Mouse (Mus musculus) limb, embryonic 15.5 days (tissue): ENCODE results near the gene Fam3c. TPM values are rescaled to one million over a fixed set of nuclear protein-coding genes. Genes with fewer than 3 reads are reported as not detected.

Source experiments
- ATAC-seq: fragments of 200-750 bp; cut with Nextera tagmentation; 2 replicates; pipeline ENCODE4 v1.8.0; 2017; ENCODE audit warnings: low read depth, moderate TSS enrichment; ENCODE audit not compliant: insufficient number of reproducible peaks, low FRiP score, low TSS enrichment
- H3K27ac ChIP-seq: fragments of 300-500 bp; sonication (generic); 2 replicates; pipeline ENCODE4 v1.5.1; 2015; ENCODE audit warnings: moderate library complexity, mild to moderate bottlenecking, inconsistent platforms
- H3K27me3 ChIP-seq: fragments of 300-500 bp; sonication (generic); 2 replicates; pipeline ENCODE4 v1.6.1; 2015; ENCODE audit warnings: inconsistent platforms
- H3K36me3 ChIP-seq: fragments of 300-500 bp; sonication (generic); 2 replicates; pipeline ENCODE4 v1.6.1; 2015; ENCODE audit warnings: inconsistent platforms
- H3K4me1 ChIP-seq: fragments of 300-500 bp; sonication (generic); 2 replicates; pipeline ENCODE4 v1.6.1; 2015; ENCODE audit warnings: inconsistent platforms
- H3K4me2 ChIP-seq: fragments of 300-500 bp; sonication (generic); 2 replicates; pipeline ENCODE4 v1.6.1; 2015; ENCODE audit warnings: mild to moderate bottlenecking, inconsistent platforms
- H3K4me3 ChIP-seq: fragments of 300-500 bp; sonication (generic); 2 replicates; pipeline ENCODE4 v1.5.1; 2015; ENCODE audit warnings: mild to moderate bottlenecking, inconsistent platforms
- H3K9ac ChIP-seq: fragments of 300-500 bp; sonication (generic); 2 replicates; pipeline ENCODE4 v1.6.1; 2015; ENCODE audit warnings: inconsistent platforms
- H3K9me3 ChIP-seq: fragments of 300-500 bp; sonication (generic); 2 replicates; pipeline ENCODE4 v1.6.1; 2016; ENCODE audit warnings: inconsistent platforms
- WGBS: fragments of 180-500 bp; shearing (Covaris S2); methylation state at CpG from one replicate; pipeline ENCODE4 v1.1.7; 2015; 5-methylcytosine and 5-hydroxymethylcytosine counted together
- polyA plus RNA-seq: library from polyadenylated mRNA; unstranded; fragments of >200 nt; fragmentation: Nextera tagmentation; extraction: Ambion mirVana; gene quantifications from 2 replicates; pipeline ENCODE4 v1.2.1, GENCODE M21; 2015

Gene Fam3c
- polyA plus RNA-seq, 1 experiment from 2014 or later: 64.3 TPM

DNA sequence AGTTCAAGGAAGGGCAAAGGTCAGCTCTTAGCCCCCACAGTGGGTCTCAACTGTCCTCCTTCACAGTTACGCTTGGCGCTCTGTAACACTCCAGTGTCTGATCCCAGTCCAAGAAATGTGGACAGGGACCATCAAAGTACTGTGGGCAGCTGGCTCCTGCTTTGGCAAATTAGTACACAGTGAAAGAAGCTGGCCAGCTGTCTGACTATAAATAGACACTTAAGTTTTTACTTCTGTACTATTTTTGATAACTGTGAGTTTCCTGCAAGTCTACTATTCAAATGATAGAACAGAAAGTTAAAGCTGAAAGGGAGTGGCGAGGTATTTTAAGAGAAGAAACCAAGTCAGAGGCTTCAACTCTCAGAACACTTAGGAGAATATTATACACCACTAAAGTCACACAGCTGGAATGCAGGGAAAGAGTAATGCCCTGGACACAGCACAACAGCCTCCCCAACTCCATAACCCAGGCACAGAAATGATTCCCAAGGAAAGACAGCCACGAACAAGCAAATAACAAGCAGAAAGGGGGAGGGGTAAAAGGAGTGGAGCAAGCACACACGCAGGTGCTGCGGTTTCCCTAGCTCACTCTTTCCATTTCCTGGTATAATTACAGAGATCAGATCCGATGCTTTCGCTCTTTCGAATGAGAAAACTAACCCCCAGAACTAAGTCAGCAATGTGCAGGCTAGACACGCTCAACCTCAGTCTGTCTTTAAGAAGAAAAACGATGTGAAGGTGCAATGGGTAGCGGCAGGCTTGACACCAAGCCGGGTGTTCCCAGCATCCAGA is 25.7 kb downstream of the Fam3c start:
- no peaks in the 10 kb centered on the region for H3K9me3 ChIP-seq
- no peak overlapping the region for H3K27ac ChIP-seq
- no peak overlapping the region for H3K9ac ChIP-seq
- whole genome bisulfite sequencing: 82% methylated on average over 13 of the region's 13 CpGs
- H3K4me1 ChIP-seq: no peaks in the 10 kb centered on the region
- H3K36me3 ChIP-seq: no peaks in the 10 kb centered on the region; the same call in 1 of the 2 replicates
- no peak for ATAC-seq
- no peaks in the 10 kb centered on the region for H3K27me3 ChIP-seq
- no peak overlapping the region for H3K4me3 ChIP-seq
- no peak overlapping the region for H3K4me2 ChIP-seq

DNA sequence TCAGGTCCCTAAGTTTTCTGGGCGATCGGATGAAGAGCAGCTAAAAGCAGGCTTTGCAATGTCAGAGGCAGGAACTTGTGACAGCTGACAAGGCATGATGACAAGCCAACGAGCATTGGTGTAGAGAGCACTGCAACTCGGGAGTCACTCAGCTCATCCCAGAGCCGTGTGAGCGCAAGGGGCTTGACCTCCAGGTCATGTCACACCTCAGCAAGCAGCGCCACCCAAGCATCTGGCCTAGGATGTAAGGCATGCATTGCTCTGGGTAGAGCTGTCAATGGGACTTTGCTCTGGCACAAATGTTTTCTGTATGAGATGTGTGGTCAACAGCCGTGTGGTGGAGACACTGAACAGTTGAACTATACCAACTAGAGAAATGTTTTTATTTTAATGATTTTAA is 28.1 kb downstream of the Fam3c start:
- WGBS: 77% methylated on average over 8 of the region's 8 CpGs
- H3K9me3 ChIP-seq: no peaks in the 10 kb centered on the region
- H3K27me3 ChIP-seq: no peaks in the 10 kb centered on the region
- no peak overlapping the region for H3K4me2 ChIP-seq
- ATAC-seq: no peak
- no peaks in the 10 kb centered on the region for H3K4me1 ChIP-seq
- H3K27ac ChIP-seq: no peak overlapping the region
- no peak overlapping the region for H3K9ac ChIP-seq
- H3K4me3 ChIP-seq: no peak overlapping the region
- H3K36me3 ChIP-seq: peaks cover 3% of the 10 kb centered on the region; the same call in 1 of the 2 replicates

DNA sequence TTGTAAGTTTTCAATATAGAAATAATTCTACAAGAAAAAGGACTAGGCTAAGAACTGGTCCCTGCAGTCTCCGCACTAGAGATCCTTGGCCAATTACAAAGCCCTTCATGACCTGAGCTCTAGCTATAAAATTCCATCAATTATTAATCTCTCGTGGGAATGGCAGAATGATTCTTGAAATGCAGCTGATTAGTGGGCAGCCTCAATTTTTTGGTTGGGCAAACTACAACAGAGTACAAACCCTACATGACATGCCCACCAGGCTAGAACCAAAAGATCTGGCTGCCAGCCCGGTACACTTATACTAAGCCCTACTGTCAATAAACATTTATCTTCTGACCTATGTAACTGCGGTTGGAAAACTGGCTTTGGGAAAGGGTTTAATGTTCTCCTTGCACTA is 29.0 kb downstream of the Fam3c start:
- no peak for ATAC-seq
- Histone ChIP-seq H3K9me3 (no peaks in the 10 kb centered on the region), H3K4me1 (no peaks in the 10 kb centered on the region), H3K4me3 (no peak overlapping the region), H3K27ac (no peak overlapping the region), H3K4me2 (no peak overlapping the region), H3K27me3 (no peaks in the 10 kb centered on the region), H3K9ac (no peak overlapping the region), H3K36me3 (peaks cover 3% of the 10 kb centered on the region; the same call in 1 of the 2 replicates)
- 59% methylated on average over 4 of the region's 4 CpGs for WGBS

DNA sequence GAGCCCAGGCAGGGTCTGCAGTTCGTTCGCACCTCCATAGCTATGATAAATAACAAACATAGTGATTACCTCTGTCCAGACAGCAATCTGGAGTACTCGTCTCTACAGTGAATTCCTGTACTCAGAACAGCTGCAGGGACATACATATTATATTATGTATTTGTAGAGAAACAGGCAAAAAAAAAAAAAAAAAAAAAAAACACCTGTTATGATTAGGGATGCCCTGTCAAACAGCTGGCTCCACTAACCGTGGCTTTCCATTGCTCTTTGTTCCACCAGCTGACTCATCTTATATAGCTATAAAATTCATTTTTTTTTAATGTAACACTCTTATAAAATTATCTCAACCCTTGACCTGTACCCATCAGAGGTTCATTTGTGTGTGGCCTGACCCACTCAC is 29.8 kb downstream of the Fam3c start:
- H3K27me3 ChIP-seq: no peaks in the 10 kb centered on the region
- no peak overlapping the region for H3K4me2 ChIP-seq
- no peaks in the 10 kb centered on the region for H3K9me3 ChIP-seq
- ATAC-seq: no peak
- no peak overlapping the region for H3K9ac ChIP-seq
- no peak overlapping the region for H3K27ac ChIP-seq
- 74% methylated on average over 4 of the region's 4 CpGs for WGBS
- H3K4me1 ChIP-seq: no peaks in the 10 kb centered on the region
- H3K36me3 ChIP-seq: peaks cover 10% of the 10 kb centered on the region; the same call in 1 of the 2 replicates
- no peak overlapping the region for H3K4me3 ChIP-seq

DNA sequence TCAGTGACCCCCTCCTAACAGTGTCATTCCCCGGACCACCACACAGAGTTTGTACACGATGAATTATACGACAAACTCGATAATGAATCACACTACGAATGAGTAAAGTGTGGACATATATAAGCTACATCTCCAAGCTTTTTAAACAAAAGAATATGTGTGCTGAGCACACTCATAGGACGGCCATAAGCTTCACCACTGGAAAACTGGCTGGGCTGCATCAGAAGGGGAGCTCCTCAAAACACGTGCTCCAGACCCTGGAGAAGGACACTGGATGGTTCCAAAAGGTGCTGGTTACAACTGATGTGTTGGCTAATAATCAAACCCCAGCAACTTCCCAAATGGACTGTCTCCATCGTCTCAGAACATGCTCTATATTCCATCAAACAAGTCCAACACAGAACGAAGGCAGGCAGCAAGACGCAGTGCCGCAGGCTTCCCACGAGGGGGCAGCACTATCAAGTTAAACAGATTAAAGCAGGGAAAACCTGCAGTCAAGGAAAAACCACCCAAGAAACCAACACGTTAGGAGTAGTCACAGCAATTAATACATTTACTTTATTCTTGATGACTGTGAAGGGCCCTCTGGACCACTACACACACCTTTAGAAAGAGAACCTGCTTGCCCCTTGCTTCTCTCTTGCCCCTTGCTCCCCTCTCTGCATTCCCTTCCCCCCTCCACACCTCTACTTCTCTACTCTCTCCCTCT is 30.5 kb downstream of the Fam3c start:
- Histone ChIP-seq H3K9ac (no peak overlapping the region), H3K4me1 (no peaks in the 10 kb centered on the region), H3K4me2 (no peak overlapping the region), H3K4me3 (no peak overlapping the region), H3K27me3 (no peaks in the 10 kb centered on the region), H3K36me3 (peaks cover 13% of the 10 kb centered on the region), H3K27ac (no peak overlapping the region), H3K9me3 (no peaks in the 10 kb centered on the region)
- 56% methylated on average over 13 of the region's 13 CpGs for WGBS
- ATAC-seq: no peak

DNA sequence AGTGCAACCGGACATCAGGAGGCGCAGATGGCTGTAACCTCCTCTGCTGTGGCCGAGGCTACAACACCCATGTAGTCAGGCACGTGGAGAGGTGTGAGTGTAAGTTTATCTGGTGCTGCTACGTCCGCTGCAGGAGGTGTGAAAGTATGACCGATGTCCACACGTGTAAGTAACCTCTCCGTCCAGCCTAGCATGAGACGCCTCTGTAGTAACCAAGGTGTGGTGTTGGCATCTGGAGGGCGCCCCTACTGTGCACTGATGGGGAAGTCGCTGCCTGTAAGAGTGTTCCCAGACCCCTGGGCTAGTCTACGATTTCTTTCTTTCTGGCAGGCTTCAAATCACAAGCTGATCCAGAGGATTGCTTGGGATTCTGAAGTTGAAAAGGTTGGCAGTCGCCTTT is 58.0 kb downstream of the Fam3c start:
- no peak overlapping the region for H3K4me2 ChIP-seq
- 53% methylated on average over 14 of the region's 14 CpGs for WGBS

DNA sequence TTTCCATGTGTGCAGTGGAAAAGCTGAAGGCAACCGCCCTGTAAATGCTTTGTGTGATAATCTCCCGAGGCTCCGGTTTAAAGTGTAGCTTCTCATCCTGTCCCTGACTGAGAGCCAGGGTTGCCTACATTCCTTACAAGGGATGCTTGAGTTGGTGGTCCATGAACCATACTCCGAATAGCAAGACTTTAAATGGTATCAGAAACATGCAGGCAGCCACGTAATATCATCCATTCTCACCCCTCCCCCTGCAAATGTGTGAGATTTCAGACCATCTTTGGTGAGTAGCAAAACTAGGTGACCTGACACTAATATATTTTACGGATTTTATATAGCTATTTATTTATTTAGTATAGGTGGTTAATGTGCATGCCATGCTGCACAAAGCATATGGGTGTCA is 59.0 kb downstream of the Fam3c start:
- Histone ChIP-seq H3K36me3 (no peaks in the 10 kb centered on the region), H3K9me3 (no peaks in the 10 kb centered on the region), H3K4me2 (no peak overlapping the region), H3K27ac (no peak overlapping the region), H3K27me3 (no peaks in the 10 kb centered on the region), H3K4me3 (no peak overlapping the region), H3K4me1 (no peaks in the 10 kb centered on the region), H3K9ac (no peak overlapping the region)
- WGBS: 69% methylated on average over 6 of the region's 6 CpGs
- ATAC-seq: no peak

More for the DNA sequence above, 58.0 kb downstream of the Fam3c start:
- H3K9me3 ChIP-seq: no peaks in the 10 kb centered on the region
- H3K4me1 ChIP-seq: no peaks in the 10 kb centered on the region
- H3K4me3 ChIP-seq: no peak overlapping the region
- H3K27me3 ChIP-seq: no peaks in the 10 kb centered on the region
- no peak overlapping the region for H3K27ac ChIP-seq
- no peaks in the 10 kb centered on the region for H3K36me3 ChIP-seq
- no peak for ATAC-seq
- H3K9ac ChIP-seq: no peak overlapping the region

DNA sequence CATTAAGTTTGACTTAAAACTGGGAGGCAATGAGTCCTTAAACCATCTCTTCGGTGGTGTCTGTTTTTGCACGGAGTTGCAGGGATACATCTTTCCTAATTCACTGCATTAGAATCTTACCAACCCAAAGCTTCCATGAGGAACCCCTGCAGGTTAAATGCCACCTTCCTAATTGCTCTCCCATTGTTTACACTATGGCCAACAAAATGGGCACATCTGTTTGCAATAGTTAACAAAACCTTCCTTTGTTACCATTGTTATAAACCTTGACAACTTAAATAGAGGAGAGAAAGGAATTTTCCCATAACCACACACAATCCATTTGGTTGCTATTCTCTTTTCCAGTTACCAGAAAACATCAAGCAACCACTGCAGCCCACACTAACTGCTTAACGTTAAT is 62.1 kb downstream of the Fam3c start:
- no peaks in the 10 kb centered on the region for H3K36me3 ChIP-seq
- H3K9ac ChIP-seq: no peak overlapping the region
- no peak overlapping the region for H3K4me3 ChIP-seq
- no peak overlapping the region for H3K27ac ChIP-seq
- H3K27me3 ChIP-seq: peaks cover 17% of the 10 kb centered on the region
- 55% methylated on average over 3 of the region's 3 CpGs for WGBS
- no peak overlapping the region for H3K4me2 ChIP-seq
- no peaks in the 10 kb centered on the region for H3K9me3 ChIP-seq
- ATAC-seq: no peak
- peaks cover 10% of the 10 kb centered on the region for H3K4me1 ChIP-seq

DNA sequence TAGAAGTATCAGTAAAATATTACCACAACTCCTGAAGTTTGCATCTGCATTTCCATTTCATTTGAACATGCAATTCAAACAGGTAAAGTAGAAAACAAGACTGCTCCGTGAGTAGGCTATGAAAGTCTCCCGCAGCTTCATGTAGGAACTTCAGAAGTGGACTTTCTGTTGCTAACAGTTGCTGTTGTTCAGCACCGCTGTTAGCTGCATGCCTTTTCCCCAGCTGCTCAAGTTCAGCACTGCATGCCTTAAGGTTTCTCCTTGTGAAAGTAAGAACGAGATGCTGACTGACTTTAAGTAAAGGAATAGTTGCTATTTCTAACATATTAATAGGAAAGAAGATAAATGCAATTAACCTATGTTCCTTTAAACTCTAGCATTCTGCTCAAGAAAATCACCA is 64.0 kb downstream of the Fam3c start:
- H3K9ac ChIP-seq: no peak overlapping the region
- ATAC-seq: no peak
- no peak overlapping the region for H3K27ac ChIP-seq
- peaks cover 22% of the 10 kb centered on the region for H3K4me1 ChIP-seq
- WGBS: 23% methylated on average over 4 of the region's 4 CpGs
- H3K27me3 ChIP-seq: peaks cover 36% of the 10 kb centered on the region
- H3K4me2 ChIP-seq: no peak overlapping the region
- H3K9me3 ChIP-seq: no peaks in the 10 kb centered on the region
- no peaks in the 10 kb centered on the region for H3K36me3 ChIP-seq
- H3K4me3 ChIP-seq: no peak overlapping the region

DNA sequence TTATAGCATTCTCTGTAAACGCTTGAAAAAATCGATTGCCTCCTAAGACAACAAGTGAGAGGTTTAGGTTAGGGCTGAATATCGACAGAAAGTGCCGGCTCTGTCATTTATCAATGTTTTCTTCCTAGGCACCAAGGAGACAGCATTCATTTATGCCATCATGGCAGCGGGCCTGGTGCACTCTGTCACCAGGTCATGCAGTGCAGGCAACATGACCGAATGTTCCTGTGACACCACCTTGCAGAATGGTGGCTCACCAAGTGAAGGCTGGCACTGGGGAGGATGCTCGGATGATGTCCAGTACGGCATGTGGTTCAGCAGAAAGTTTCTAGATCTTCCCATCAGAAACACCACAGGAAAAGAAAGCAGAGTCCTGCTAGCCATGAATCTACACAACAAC is 65.3 kb downstream of the Fam3c start:
- H3K4me2 ChIP-seq: no peak overlapping the region
- no peak overlapping the region for H3K4me3 ChIP-seq
- H3K9ac ChIP-seq: no peak overlapping the region
- ATAC-seq: no peak
- H3K27ac ChIP-seq: no peak overlapping the region
- H3K4me1 ChIP-seq: peaks cover 22% of the 10 kb centered on the region
- 75% methylated on average over 8 of the region's 8 CpGs for WGBS
- no peaks in the 10 kb centered on the region for H3K9me3 ChIP-seq
- H3K36me3 ChIP-seq: no peaks in the 10 kb centered on the region
- peaks cover 46% of the 10 kb centered on the region for H3K27me3 ChIP-seq

DNA sequence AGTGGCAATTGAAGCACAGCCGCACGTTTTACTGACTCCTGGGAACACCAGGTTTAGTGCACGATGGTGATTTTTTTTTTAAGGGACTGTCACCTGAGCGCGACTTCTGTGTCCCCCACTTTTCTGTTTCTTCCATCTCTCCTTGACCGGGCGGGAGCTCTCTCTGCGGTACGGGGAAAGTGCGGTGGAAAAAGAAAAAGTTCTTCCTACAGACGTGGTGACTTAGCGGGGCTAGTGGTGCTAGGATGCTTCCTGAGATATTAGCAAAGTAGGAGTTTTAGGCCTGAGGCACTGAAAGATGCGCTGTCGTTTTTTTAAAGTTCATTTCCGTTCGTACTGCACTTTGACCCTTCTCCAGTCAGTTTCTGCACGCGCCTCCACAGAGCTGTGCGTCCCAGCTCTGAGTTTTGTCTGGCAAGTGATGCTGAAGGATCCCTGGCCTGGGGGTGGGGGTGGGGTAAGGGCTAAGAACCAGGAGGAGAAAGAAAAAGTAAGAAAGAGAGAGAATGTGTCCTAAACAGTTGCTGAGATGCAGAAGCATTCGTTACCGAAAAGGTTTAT is 66.5 kb downstream of the Fam3c start:
- no peak for ATAC-seq
- Histone ChIP-seq H3K4me1 (peaks cover 22% of the 10 kb centered on the region), H3K9me3 (no peaks in the 10 kb centered on the region), H3K9ac (no peak overlapping the region), H3K27me3 (peaks cover 46% of the 10 kb centered on the region), H3K4me2 (peak overlapping the region; percentile 81), H3K4me3 (peak overlapping the region; percentile 46), H3K27ac (no peak overlapping the region), H3K36me3 (no peaks in the 10 kb centered on the region)
- 1% methylated on average over 21 of the region's 21 CpGs for WGBS
